Mouse (Mus musculus) hindlimb bud, embryonic 11.5 days (tissue): ENCODE measurements around the gene Fam71d.

ENCODE experiments used
- DNase-seq: peaks from one replicate; pipeline ENCODE4 v3.0.0-alpha.2; 2012; ENCODE audit warnings: low read depth, low spot score; ENCODE audit errors: extremely low spot score

Fam71d gene

GRCm38 (mm10) chr12:78769031-78769713 lies 77.8 kb downstream of the Fam71d start:
- no peak for DNase-seq

DNA sequence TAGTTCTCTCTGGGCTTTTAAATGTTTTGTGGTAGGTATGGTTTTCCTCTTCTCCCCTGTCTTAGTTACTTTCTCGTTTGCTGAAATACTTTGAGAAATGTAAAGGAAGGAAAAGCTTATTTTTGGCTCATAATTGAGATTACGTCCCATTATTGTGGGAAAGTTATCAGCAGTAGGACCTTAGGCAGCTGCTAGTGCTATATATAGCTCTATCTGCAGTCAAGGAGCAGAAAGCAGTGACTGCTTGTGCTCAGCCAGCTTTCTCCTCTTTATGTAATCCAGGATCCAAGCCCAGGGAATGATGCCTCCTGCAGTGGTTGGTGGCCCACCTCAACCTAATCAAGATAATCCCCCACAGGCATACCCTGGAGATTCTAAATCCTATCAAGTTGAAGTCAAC lies 81.9 kb downstream of the Fam71d start:
- DNase-seq: no peak

DNA sequence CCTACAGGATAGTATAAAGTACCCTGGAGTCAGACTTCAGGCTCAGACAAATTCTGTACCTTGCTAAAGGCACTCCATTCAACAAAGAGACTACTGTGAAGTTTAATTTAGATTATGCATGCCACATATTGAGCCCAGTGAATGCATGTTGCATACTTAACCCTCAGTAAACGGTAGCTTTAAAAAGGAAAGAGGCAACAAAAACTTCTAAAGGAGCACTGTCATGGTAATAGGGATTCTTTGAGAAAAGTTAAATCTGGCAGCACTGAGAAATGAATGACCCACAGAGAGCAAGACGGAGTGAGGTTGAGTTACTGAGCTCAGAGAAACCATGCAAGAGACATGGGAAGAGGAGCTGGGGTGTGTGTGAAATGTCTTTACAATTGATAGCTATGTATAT lies 86.6 kb downstream of the Fam71d start:
- no peak for DNase-seq

DNA sequence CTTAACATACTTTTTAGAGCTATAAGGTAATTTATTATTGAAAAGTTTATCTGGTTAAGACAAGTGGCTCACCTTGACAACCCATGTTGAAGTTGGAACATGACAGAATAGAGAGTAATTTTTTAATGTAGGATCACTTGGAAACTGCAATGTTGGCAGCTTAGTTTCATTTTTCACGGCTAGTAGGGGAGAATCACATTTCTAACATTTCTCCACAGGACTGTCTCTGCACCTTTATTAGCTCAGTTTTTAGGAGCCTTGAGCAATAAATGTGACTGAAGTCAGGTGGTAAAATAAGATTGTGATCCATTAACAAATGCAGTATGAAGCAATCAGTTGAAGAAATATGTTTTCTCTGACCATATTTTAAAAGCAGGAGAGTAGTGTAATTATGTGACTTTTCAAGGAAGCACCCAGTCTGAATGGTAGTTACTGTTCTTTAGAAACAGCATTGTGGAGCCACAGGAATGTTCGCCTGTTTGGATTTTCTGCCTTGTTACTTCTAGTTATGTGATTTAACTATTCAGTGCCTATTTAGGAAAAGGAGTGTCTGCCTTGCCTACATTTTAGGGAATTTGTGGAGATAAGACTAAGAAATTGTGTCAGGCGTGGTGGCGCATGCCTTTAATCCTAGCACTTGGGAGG lies 87.2 kb downstream of the Fam71d start:
- DNase-seq: no peak
